ENCODE assay signal across 26 mouse cellular contexts in genomic region chr15:97880441-97880840, GRCm38 (mm10). TPM values are rescaled to one million over a fixed set of nuclear protein-coding genes. Genes with fewer than 3 reads are reported as not detected.
DNase-seq lines count a peak whose midpoint lies in the region; ATAC-seq and TF ChIP-seq lines count a peak whose summit lies in the region.
"Had no signal": no experiment of that assay in that cellular context is flagged by ENCODE, and none has a peak within 500 bp of the region (broad histone marks: within the 10 kb centered on the region; RNA-seq: fewer than 3 reads in every experiment).

No protein-coding gene starts in this region.

- ATAC-seq in granulocyte monocyte progenitor cell, adult 5-6 weeks (replicated peaks; ENCODE audit: poor library complexity, severe bottlenecking) = peak; percentile 17; the same call in 1 of the 2 replicates
- ATAC-seq: CD4-positive, CD25-positive, alpha-beta regulatory T cell, adult 4 months; forebrain, embryonic 13.5 days; intestine, embryonic 16.5 days; midbrain, embryonic 16.5 days; Patski had no signal

- WGBS in small intestine, adult 2 months = 34% methylated on average over 9 of the region's 9 CpGs

- peaks cover 82% of the 10 kb centered on the region for H3K36me3 ChIP-seq in small intestine, adult 2 months (ENCODE audit: control insufficient read depth, insufficient read depth, low read length)
- H3K36me3 ChIP-seq: embryonic facial prominence, embryonic 12.5 days; heart, embryonic 15.5 days; hindbrain, embryonic 15.5 days; limb, embryonic 10.5 days; liver, embryonic 13.5 days; lung, embryonic 15.5 days had no signal

- H3K27me3 ChIP-seq in small intestine, adult 2 months (ENCODE audit: control insufficient read depth, insufficient read depth, low read length) = no peaks in the 10 kb centered on the region
- H3K27me3 ChIP-seq: embryonic facial prominence, embryonic 12.5 days; forebrain, embryonic 13.5 days; hindbrain, embryonic 15.5 days; lung, embryonic 15.5 days; Patski had no signal

- intact Hi-C loops in gastrocnemius, adult 2 months (cut with DNase I) = no loop called here

- TF ChIP-seq CTCF in small intestine, adult 2 months (IDR thresholded peaks at IDR 0.05; ENCODE audit: extremely low read depth, insufficient read length, insufficient replicate concordance, low read depth, low read length) = no peak
- TF ChIP-seq CTCF in gastrocnemius, adult 2 months (IDR thresholded peaks at IDR 0.05) = no peak

- TF ChIP-seq POLR2A in small intestine, adult 2 months (IDR thresholded peaks at IDR 0.05; ENCODE audit: low read depth, low read length) = no peak

- H3K27ac ChIP-seq in small intestine, adult 2 months (ENCODE audit: insufficient read depth, low read depth, low read length) = peak overlapping the region; percentile 66
- H3K27ac ChIP-seq in gastrocnemius, adult 2 months = no peak overlapping the region
- H3K27ac ChIP-seq: embryonic facial prominence, embryonic 12.5 days; forebrain, embryonic 13.5 days; heart, adult 2 months; heart, embryonic 15.5 days; hindbrain, embryonic 15.5 days; limb, embryonic 10.5 days; liver, embryonic 13.5 days; lung, embryonic 15.5 days had no signal

- peak; percentile 46 to 49 for DNase-seq in adrenal gland, adult (ENCODE audit: inconsistent age in 2 of 2, low spot score in 1 of 2)
- no peak for DNase-seq in adrenal gland, postnatal 10 days
- peak; percentile 86 to 88 for DNase-seq in kidney, adult 8-10 months
- DNase-seq in kidney, postnatal 4 days = no peak
- DNase-seq in cerebellum, adult 8-10 months = no peak
- no peak for DNase-seq in gastrocnemius, adult 2 months
- DNase-seq: cerebellum, adult 9-11 months; gastrocnemius, postnatal 14 days; heart, adult 2 months; heart, postnatal 4 days; liver, embryonic 13.5 days; right cerebral cortex, postnatal 25 days had no signal

- peaks cover 18% of the 10 kb centered on the region for H3K4me1 ChIP-seq in small intestine, adult 2 months (ENCODE audit: control insufficient read depth, insufficient read depth, insufficient read length, low read length)
- H3K4me1 ChIP-seq: embryonic facial prominence, embryonic 12.5 days; forebrain, embryonic 13.5 days; hindbrain, embryonic 15.5 days; lung, embryonic 15.5 days had no signal

- H3K4me3 ChIP-seq in small intestine, adult 2 months (ENCODE audit: low read depth, low read length) = no peak overlapping the region
- no peak overlapping the region for H3K4me3 ChIP-seq in gastrocnemius, adult 2 months
- H3K4me3 ChIP-seq: embryonic facial prominence, embryonic 12.5 days; erythroblast, embryonic 14.5 days; forebrain, embryonic 13.5 days; heart, adult 2 months; heart, embryonic 15.5 days; hindbrain, embryonic 15.5 days; limb, embryonic 10.5 days; liver, embryonic 13.5 days; lung, embryonic 15.5 days; megakaryocyte, embryonic 14.5 days had no signal

RNA-seq across cellular contexts. Expression of gene Vdr, which starts 30.0 kb away (rescaled TPM):
- total RNA-seq in adrenal gland, postnatal 10 days (2021) = 1 to 10 TPM; 5.3 to 5.4 TPM
- total RNA-seq in granulocyte monocyte progenitor cell, adult 5-6 weeks (2014; fragmentation: Nextera tagmentation) = 12.9 and 25.6 TPM in 2 replicates
- 2.3 and 2.5 TPM in 2 replicates for total RNA-seq in granulocyte monocyte progenitor cell, adult 5-6 weeks (2017)
- polyA plus RNA-seq in small intestine, adult 2 months (2012; rRNA removed) = 100 and 151 TPM in 2 replicates
- total RNA-seq in gastrocnemius, adult 2 months (2021) = under 1 TPM in 1 of 2 experiments, not detected in 1; 0.14 TPM
- polyA plus RNA-seq: erythroblast, embryonic 14.5 days; forebrain, embryonic 13.5 days had no signal

RNA-seq across cellular contexts. Expression of gene Hdac7, which starts 36.1 kb away (rescaled TPM):
- 10 to 100 TPM; 50.4 to 76.7 TPM for total RNA-seq in adrenal gland, postnatal 10 days (2021)
- total RNA-seq in granulocyte monocyte progenitor cell, adult 5-6 weeks (2014; fragmentation: Nextera tagmentation) = 33.3 and 52.1 TPM in 2 replicates
- 3.5 and 6.1 TPM in 2 replicates for total RNA-seq in granulocyte monocyte progenitor cell, adult 5-6 weeks (2017)
- 21.3 and 29.9 TPM in 2 replicates for polyA plus RNA-seq in small intestine, adult 2 months (2012; rRNA removed)
- total RNA-seq in gastrocnemius, adult 2 months (2021) = 10 to 100 TPM; 10.2 to 11.6 TPM

Comparison
In these comparisons a context has a peak if more than half of its experiments do, and no peak if none do; other contexts are left out.
1. DNase-seq: peak in adrenal gland, adult (2 of 2) and kidney, adult 8-10 months (2 of 2); none in adrenal gland, postnatal 10 days (single experiment), kidney, postnatal 4 days (0 of 2), cerebellum, adult 8-10 months (single experiment) and gastrocnemius, adult 2 months (single experiment).